ENCODE assay signal across 14 mouse cellular contexts in genomic region chr1:131195653-131196052, GRCm38 (mm10).
"Had no signal": no experiment of that assay in that cellular context is flagged by ENCODE, and none has a peak within 500 bp of the region (broad histone marks: within the 10 kb centered on the region; RNA-seq: fewer than 3 reads in every experiment).

No protein-coding gene starts in this region.

- H3K27ac ChIP-seq: hindbrain, embryonic 15.5 days; kidney, postnatal 0 days; limb, embryonic 13.5 days; liver, embryonic 14.5 days; neural tube, embryonic 12.5 days had no signal

- H3K27me3 ChIP-seq: hindbrain, embryonic 15.5 days; limb, embryonic 13.5 days; neural tube, embryonic 12.5 days had no signal

- H3K4me3 ChIP-seq: hindbrain, embryonic 15.5 days; limb, embryonic 13.5 days; neural tube, embryonic 12.5 days had no signal

- H3K9me3 ChIP-seq: hindbrain, embryonic 15.5 days; limb, embryonic 13.5 days; neural tube, embryonic 12.5 days had no signal

- H3K4me2 ChIP-seq: hindbrain, embryonic 15.5 days; limb, embryonic 13.5 days; neural tube, embryonic 12.5 days had no signal

- H3K9ac ChIP-seq: hindbrain, embryonic 15.5 days; limb, embryonic 13.5 days; liver, embryonic 14.5 days; neural tube, embryonic 12.5 days had no signal

- DNase-seq: kidney, adult 8-10 months; kidney, postnatal 36 days; left cerebral cortex, postnatal 4 days; lung, adult 18-20 months; midbrain, embryonic 14.5 days; right cerebral cortex, adult 18-20 months; right cerebral cortex, postnatal 25 days; thymus, adult 2 months; thymus, postnatal 25 days had no signal

- H3K36me3 ChIP-seq: hindbrain, embryonic 15.5 days; limb, embryonic 13.5 days; neural tube, embryonic 12.5 days had no signal

- H3K4me1 ChIP-seq: hindbrain, embryonic 15.5 days; neural tube, embryonic 12.5 days had no signal
